Mouse (Mus musculus): ENCODE results near the gene Ccdc172.

Ccdc172 gene

GRCm38 (mm10) chr19:58511818-58512217, at the start of gene Ccdc172:
Gene Ccdc172 (plus strand): TSS chr19:58511993.
- CTCF ChIA-PET: interaction anchor here (0.7 kb wide), 1 partner anchor 108 kb away, joined by 3 read pairs; no protein-coding TSS in a partner anchor

- CTCF ChIA-PET: interaction anchor here (0.6 kb wide), 2 partner anchors 476 to 1361 kb away, joined by 4 to 6 read pairs; no protein-coding TSS in a partner anchor
Observed at GRCm38 (mm10) chr19:58463755-58464154, 48.0 kb upstream of the Ccdc172 start.

- CTCF ChIA-PET: interaction anchor here (0.7 to 1.0 kb wide), 2 partner anchors 593 to 742 kb away, joined by 3 read pairs; no protein-coding TSS in a partner anchor
Observed at GRCm38 (mm10) chr19:58468331-58468730, 43.5 kb upstream of the Ccdc172 start.

GRCm38 (mm10) chr19:58469421-58469820, 42.4 kb upstream of the Ccdc172 start:
- CTCF ChIA-PET: interaction anchor here (1.0 kb wide), 1 partner anchor 156 kb away, joined by 3 read pairs; no protein-coding TSS in a partner anchor

- CTCF ChIA-PET: no interaction called here
Observed at GRCm38 (mm10) chr19:58474251-58474650, 37.5 kb upstream of the Ccdc172 start.

GRCm38 (mm10) chr19:58482373-58482977, 29.3 kb upstream of the Ccdc172 start:
- CTCF ChIA-PET: no interaction called here

GRCm38 (mm10) chr19:58486686-58487085, 25.1 kb upstream of the Ccdc172 start:
- CTCF ChIA-PET: no interaction called here

GRCm38 (mm10) chr19:58497106-58497505, 14.7 kb upstream of the Ccdc172 start:
- CTCF ChIA-PET: no interaction called here

GRCm38 (mm10) chr19:58499420-58499966, 12.3 kb upstream of the Ccdc172 start:
- CTCF ChIA-PET: no interaction called here

GRCm38 (mm10) chr19:58500049-58500448, 11.7 kb upstream of the Ccdc172 start:
- CTCF ChIA-PET: no interaction called here

- CTCF ChIA-PET: no interaction called here
Observed at GRCm38 (mm10) chr19:58521696-58522095, 9.9 kb downstream of the Ccdc172 start.

- CTCF ChIA-PET: no interaction called here
Observed at GRCm38 (mm10) chr19:58523736-58524394, 12.1 kb downstream of the Ccdc172 start.

GRCm38 (mm10) chr19:58525457-58526239, 13.9 kb downstream of the Ccdc172 start:
- CTCF ChIA-PET: interaction anchor here (0.5 kb wide), 1 partner anchor 123 kb away, joined by 3 read pairs; no protein-coding TSS in a partner anchor

GRCm38 (mm10) chr19:58533077-58533476, 21.3 kb downstream of the Ccdc172 start:
- CTCF ChIA-PET: no interaction called here

GRCm38 (mm10) chr19:58536691-58537090, 24.9 kb downstream of the Ccdc172 start:
- CTCF ChIA-PET: no interaction called here

- CTCF ChIA-PET: no interaction called here
Observed at GRCm38 (mm10) chr19:58540396-58540795, 28.6 kb downstream of the Ccdc172 start.

GRCm38 (mm10) chr19:58548367-58548766, 36.6 kb downstream of the Ccdc172 start:
- CTCF ChIA-PET: no interaction called here

GRCm38 (mm10) chr19:58550489-58550888, 38.7 kb downstream of the Ccdc172 start:
- CTCF ChIA-PET: no interaction called here

- CTCF ChIA-PET: no interaction called here
Observed at GRCm38 (mm10) chr19:58550916-58551315, 39.1 kb downstream of the Ccdc172 start.

- CTCF ChIA-PET: no interaction called here
Observed at GRCm38 (mm10) chr19:58554974-58555373, 43.2 kb downstream of the Ccdc172 start.

- CTCF ChIA-PET: no interaction called here
Observed at GRCm38 (mm10) chr19:58558352-58558751, 46.6 kb downstream of the Ccdc172 start.

- CTCF ChIA-PET: no interaction called here
Observed at GRCm38 (mm10) chr19:58562301-58562815, 50.6 kb downstream of the Ccdc172 start.
